Mouse (Mus musculus): ENCODE results near the gene Spi1. TPM values are rescaled to one million over a fixed set of nuclear protein-coding genes. Genes with fewer than 3 reads are reported as not detected.
"Not testable (repeated sequence)": the region's sequence is repeated elsewhere in the genome, so short reads cannot be mapped to it uniquely, and the experiment has no call there.

Spi1 gene
- total RNA-seq, 2 experiments from 2014 or later = 1.5 to 2.1 TPM

- intact Hi-C loops (cut with DNase I; ENCODE audit: low total_unique reads) = no loop called here
Measured at GRCm38 (mm10) chr2:91086392-91087237, 4.4 kb downstream of the Spi1 start.

DNA sequence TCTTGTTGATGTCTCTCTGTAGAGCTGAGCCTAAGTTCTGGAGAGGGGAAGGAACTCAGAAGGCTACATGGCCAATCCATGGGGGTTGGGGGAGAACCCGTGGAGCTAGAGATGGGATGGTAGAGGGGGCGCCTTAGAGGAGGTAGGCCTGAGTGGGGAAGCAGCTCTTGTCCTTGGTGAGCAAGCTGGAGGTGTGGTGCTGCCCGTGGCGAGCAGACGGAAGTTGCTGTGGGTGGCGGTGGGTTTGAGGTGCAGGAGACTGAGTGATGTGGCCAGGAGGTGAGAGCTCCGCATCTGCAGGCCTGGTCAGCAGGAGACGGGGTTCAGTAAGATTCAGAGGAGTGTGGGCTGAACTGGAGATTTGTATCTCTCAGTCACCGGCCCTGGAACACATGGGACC lies 5.3 kb downstream of the Spi1 start:
- no peak for DNase-seq
- intact Hi-C loops (cut with DNase I; ENCODE audit: low total_unique reads) = no loop called here

More at GRCm38 (mm10) chr2:91086392-91087237, 4.4 kb downstream of the Spi1 start:
- no peak for DNase-seq

DNA sequence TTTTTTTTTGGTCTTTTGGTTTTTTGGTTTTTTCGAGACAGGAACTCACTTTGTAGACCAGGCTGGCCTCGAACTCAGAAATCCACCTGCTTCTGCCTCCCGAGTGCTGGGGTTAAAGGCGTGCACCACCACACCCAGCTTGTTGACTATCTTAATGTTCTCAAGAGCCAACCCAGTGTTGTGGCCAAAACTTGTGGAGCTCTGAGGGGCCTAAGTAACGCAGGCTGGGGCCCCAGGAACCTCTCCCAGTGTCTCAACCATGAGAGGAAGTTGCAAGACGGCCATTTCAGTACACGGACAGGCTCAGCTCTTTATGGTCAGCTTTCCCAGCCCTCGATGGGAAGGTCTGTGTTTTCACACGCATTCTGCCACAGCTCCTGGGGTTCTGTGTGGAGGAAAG lies 6.8 kb downstream of the Spi1 start:
- intact Hi-C loops (cut with DNase I; ENCODE audit: low total_unique reads) = no loop called here
- no peak for DNase-seq

- intact Hi-C loops (cut with DNase I; ENCODE audit: low total_unique reads) = no loop called here
- DNase-seq = no peak
Measured at GRCm38 (mm10) chr2:91090208-91090607, 8.0 kb downstream of the Spi1 start.

DNA sequence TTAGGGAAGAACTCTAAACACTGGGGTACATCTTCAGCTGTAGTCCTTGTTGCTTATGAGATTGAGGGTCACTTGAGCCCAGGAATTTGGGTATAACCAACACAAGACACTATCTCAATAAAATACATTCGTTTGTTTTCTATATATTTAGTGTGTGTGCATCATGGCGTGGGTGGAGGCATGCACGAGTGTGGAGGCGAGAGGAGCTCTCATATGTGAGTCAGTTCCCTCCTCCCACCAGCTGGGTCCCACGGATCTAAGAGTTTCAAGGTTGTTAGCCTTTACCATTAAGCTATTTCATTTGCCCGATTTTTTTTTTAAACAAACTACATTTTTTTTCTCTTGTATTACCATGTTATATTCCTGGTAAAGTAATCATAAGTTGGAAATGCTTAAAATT lies 8.6 kb downstream of the Spi1 start:
- intact Hi-C loops (cut with DNase I; ENCODE audit: low total_unique reads) = no loop called here
- no peak for DNase-seq

- peak; percentile 27 for DNase-seq
- intact Hi-C loops (cut with DNase I; ENCODE audit: low total_unique reads) = no loop called here
Measured at GRCm38 (mm10) chr2:91096524-91096923, 14.3 kb downstream of the Spi1 start.

DNA sequence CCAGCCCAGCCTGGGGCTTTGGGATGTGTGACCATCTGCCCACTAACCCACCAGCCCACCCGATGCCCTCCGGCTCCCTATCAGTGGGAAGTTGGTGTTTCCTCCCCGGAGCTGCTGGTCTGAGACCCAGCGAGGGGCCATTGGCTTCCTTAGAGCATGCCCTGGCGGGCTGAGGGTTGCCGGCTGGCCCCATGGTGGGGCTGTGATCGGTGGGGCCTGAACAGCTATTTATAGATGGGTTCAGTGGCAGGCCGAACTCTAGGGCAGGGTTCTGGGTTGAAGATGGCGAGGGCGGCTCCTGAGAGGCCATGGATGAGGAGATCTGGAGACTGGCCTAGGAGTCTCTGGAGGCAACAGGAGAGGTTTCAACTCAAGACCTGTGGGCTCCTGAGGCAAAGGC lies 14.8 kb downstream of the Spi1 start:
- no peak for DNase-seq
- intact Hi-C loops (cut with DNase I; ENCODE audit: low total_unique reads) = no loop called here

- no peak for DNase-seq
- intact Hi-C loops (cut with DNase I; ENCODE audit: low total_unique reads) = no loop called here
Measured at GRCm38 (mm10) chr2:91098156-91098555, 16.0 kb downstream of the Spi1 start.

GRCm38 (mm10) chr2:91101124-91101740 lies 19.0 kb downstream of the Spi1 start:
- peak; percentile 93 for DNase-seq
- intact Hi-C loops (cut with DNase I; ENCODE audit: low total_unique reads) = loop anchor here (2.0 kb wide), 1 partner anchor 28 kb away; no protein-coding TSS in a partner anchor

- intact Hi-C loops (cut with DNase I; ENCODE audit: low total_unique reads) = no loop called here
- DNase-seq = no peak
Measured at GRCm38 (mm10) chr2:91108156-91108555, 26.0 kb downstream of the Spi1 start.

GRCm38 (mm10) chr2:91109241-91109640 lies 27.1 kb downstream of the Spi1 start:
- intact Hi-C loops (cut with DNase I; ENCODE audit: low total_unique reads) = no loop called here
- no peak for DNase-seq

DNA sequence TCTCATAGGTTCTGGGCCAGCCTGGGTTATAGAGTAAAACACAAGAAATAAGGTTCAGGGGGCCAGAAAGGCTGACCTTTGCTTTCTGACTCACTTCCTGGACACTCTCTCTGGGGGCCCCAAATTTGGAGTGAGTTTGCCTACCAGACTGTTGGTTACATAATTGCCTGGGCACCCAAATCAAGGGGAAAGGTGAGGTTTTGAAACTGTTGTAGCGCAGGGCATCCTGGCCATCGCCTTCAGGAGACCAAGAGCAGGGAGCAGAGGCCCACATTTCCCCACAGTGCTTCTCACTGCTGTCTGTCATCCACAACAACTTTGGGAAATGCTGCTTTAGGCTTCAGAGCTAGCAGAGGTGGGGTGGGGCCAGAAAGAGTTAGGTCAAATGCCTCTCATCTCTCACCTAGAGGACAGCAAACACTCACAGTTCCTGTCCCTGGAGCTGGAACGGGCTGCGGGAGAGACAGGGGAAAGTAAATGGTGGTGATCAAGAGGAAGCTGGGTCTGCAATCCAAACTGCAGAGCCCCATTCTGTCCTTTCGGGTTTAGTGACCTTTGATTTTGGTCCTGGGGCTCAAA lies 27.7 kb downstream of the Spi1 start:
- DNase-seq = no peak
- intact Hi-C loops (cut with DNase I; ENCODE audit: low total_unique reads) = no loop called here

DNA sequence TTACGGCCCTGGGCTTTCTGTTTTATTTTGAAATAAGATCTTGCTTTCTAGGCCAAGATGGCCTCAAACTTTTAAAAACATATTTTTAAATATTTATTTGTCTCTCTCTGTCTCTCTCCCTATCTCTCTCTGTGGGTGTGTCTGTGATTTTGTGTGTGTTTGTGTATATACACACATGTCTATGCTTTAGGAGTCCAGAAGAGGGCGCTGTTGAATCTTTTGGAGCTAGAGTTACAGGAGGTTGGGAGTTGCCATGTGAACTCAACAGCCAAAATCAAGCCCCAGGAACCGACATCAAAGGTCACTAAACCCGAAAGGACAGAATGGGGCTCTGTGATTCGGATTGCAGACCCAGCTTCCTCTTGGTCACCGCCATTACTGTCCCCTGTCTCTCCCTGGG lies 28.2 kb downstream of the Spi1 start:
- intact Hi-C loops (cut with DNase I; ENCODE audit: low total_unique reads) = no loop called here

DNA sequence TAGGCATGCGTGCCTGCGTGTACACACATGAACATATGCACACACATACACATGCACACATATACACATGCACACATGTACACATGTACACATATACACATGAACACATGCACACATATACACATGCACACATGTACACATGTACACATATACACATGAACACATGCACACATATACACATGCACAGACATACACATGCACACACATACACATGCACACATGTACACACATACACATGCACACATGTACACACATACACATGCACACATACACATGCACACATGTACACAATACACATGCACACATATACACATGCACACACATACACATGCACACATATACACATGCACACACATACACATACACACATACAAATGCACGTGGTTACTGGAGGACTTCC lies 29.6 kb downstream of the Spi1 start:
- DNase-seq; intact Hi-C loops (cut with DNase I; ENCODE audit: low total_unique reads): not testable (repeated sequence)

More for the DNA sequence above, 28.2 kb downstream of the Spi1 start:
- no peak for DNase-seq

DNA sequence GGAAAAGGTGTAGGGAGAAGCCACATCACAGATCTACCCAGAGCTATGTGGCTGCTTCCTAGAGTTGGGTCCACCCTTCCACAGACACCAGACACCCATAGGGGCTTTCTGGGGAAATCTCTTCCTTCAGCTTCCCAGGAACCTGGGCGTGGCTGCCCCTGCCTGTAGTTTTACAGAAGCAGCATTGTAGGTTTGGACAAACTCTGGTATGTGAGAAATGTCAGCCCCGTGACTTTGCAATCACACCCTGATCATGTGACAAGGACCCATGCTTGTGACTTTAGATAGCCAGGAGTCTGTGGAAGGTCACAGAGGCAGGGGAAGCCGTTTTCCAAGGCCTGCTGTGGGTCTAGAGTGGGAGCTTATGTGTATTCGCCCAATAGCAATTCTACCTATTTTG lies 30.3 kb downstream of the Spi1 start:
- intact Hi-C loops (cut with DNase I; ENCODE audit: low total_unique reads) = no loop called here
- no peak for DNase-seq

- DNase-seq = no peak
- intact Hi-C loops (cut with DNase I; ENCODE audit: low total_unique reads) = no loop called here
Measured at GRCm38 (mm10) chr2:91113334-91113733, 31.1 kb downstream of the Spi1 start.

DNA sequence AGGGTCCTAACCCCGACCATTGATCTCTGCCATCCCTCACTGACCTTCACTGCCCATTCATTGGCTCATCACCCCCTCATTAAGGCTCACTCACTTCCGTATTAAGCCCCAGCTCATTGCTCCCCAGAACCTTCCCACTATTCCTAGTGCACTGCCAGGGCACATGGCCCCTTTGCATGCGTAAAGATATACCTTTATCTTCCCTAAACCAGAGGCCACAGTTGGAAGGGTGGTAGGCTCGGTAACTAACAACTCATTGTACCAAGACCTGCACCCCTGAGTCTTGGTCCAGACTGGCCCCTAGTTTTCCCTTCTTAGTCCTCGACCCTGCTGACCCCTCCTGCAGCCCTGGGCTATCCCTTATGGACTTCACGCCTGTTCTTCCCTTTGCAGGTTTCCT lies 31.7 kb downstream of the Spi1 start:
- DNase-seq = no peak
- intact Hi-C loops (cut with DNase I; ENCODE audit: low total_unique reads) = no loop called here

- intact Hi-C loops (cut with DNase I; ENCODE audit: low total_unique reads) = loop anchor here (5.0 kb wide), 1 partner anchor 77 kb away; no protein-coding TSS in a partner anchor
- DNase-seq = peak; percentile 95
Measured at GRCm38 (mm10) chr2:91114781-91115577, 32.8 kb downstream of the Spi1 start.

DNA sequence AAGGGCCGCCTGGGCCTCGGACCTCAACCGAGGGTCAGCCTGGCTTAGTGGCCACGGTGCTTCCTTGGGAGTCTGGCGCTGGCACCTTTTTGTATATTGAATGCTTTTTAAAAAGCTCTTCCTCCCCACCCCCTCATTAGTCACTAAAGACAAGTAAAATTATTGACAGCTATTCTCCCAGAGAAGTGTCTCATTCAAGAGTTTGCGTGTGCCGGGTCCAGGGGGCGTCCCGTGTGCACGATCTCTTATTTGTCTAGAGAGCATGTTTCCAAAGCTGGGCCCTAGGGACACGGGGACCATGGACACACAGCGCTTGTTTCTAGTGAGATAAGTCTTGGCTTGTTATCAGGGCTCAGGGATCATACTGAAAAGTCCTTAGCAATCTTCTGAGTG lies 33.4 kb downstream of the Spi1 start:
- intact Hi-C loops (cut with DNase I; ENCODE audit: low total_unique reads) = loop anchor here (5.0 kb wide), 1 partner anchor 77 kb away; no protein-coding TSS in a partner anchor
- no peak for DNase-seq

DNA sequence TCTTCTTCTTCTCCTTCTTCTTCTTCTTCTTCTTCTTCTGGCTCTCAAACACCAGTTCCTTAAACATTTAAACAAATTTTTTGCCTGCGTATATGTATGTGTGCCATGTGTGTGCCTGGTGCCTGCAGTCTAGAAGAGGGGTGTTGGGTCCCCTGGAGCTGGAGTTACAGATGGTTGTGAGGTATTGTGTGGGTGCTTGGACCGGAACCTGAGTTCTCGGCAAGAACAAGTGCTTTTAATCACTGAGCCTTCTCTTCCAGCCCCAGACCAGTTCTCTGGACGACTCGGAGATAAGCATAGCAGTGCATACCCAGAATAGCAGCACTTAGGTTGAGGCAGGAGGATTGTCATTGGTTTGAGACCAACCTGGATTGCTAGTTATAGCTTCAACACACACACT lies 34.7 kb downstream of the Spi1 start:
- intact Hi-C loops (cut with DNase I; ENCODE audit: low total_unique reads) = loop anchor here (5.0 kb wide), 1 partner anchor 75 kb away; no protein-coding TSS in a partner anchor
- no peak for DNase-seq

All from gastrocnemius, postnatal 14 days (tissue).